Mouse (Mus musculus) bone marrow, adult 2 months (tissue): Measurements from ENCODE around the gene Mllt1. TPM values are rescaled to one million over a fixed set of nuclear protein-coding genes. Genes with fewer than 3 reads are reported as not detected.

ENCODE experiments used
- H3K27ac ChIP-seq: fragments of 200-500 bp; 2 replicates; pipeline ENCODE4 v1.5.1; 2012; ENCODE audit warnings: low read depth, mild to moderate bottlenecking, control low read depth, inconsistent platforms, low read length; ENCODE audit not compliant: control insufficient read depth, poor library complexity, insufficient read depth
- H3K4me1 ChIP-seq: fragments of 200-500 bp; 2 replicates; pipeline ENCODE4 v1.6.1; 2011; ENCODE audit warnings: low read length; ENCODE audit not compliant: control insufficient read depth, insufficient read depth
- H3K4me3 ChIP-seq: fragments of 200-500 bp; replicated peaks from 2 replicates; pipeline ENCODE3; 2011; ENCODE audit warnings: mild to moderate bottlenecking, low read depth, low read length, control low read depth; ENCODE audit not compliant: control insufficient read depth
- CTCF ChIP-seq: fragments of 200-500 bp; IDR thresholded peaks from 2 replicates; pipeline ENCODE4 v1.5.1; 2011; ENCODE audit warnings: low read length, control low read depth; ENCODE audit not compliant: control insufficient read depth, insufficient read depth
- POLR2A ChIP-seq: fragments of 200-500 bp; IDR thresholded peaks from 2 replicates; pipeline ENCODE4 v1.6.1; 2011; ENCODE audit warnings: low read depth, mild to moderate bottlenecking, control low read depth, low read length, borderline replicate concordance; ENCODE audit not compliant: control insufficient read depth
- WGBS: fragments of 180-500 bp; shearing (Covaris S2); methylation state at CpG from one replicate; pipeline ENCODE4 v1.1.7; 2018; 5-methylcytosine and 5-hydroxymethylcytosine counted together
- polyA plus RNA-seq: library from polyadenylated mRNA; stranded (reverse); fragments of >200 nt; gene quantifications from 2 replicates; pipeline ENCODE4 v1.2.4, GENCODE M21; 2011; ENCODE audit warnings: low replicate concordance; ENCODE audit not compliant: missing spikeins, insufficient read depth, insufficient read length

Mllt1 gene
- polyA plus RNA-seq, 1 experiment, result 17.3 TPM

- Histone ChIP-seq H3K4me1 (no peaks in the 10 kb centered on the region), H3K27ac (no peak overlapping the region), H3K4me3 (no peak overlapping the region)
- TF ChIP-seq CTCF (no peak), POLR2A (no peak)
- 92% methylated on average over 13 of the region's 13 CpGs for WGBS
Observed at GRCm38 (mm10) chr17:56849710-56850109, 85.5 kb downstream of the Mllt1 start.

GRCm38 (mm10) chr17:56848785-56849184, 86.4 kb downstream of the Mllt1 start:
- no peak for TF ChIP-seq POLR2A
- no peak for TF ChIP-seq CTCF
- Histone ChIP-seq H3K4me3 (no peak overlapping the region), H3K4me1 (no peaks in the 10 kb centered on the region), H3K27ac (no peak overlapping the region)
- 68% methylated on average over 5 of the region's 5 CpGs for WGBS

GRCm38 (mm10) chr17:56843678-56844077, 91.5 kb downstream of the Mllt1 start:
- 30% methylated on average over 5 of the region's 5 CpGs for WGBS
- Histone ChIP-seq H3K27ac (no peak overlapping the region), H3K4me1 (peaks cover 4% of the 10 kb centered on the region), H3K4me3 (no peak overlapping the region)
- no peak for TF ChIP-seq POLR2A

Other genes with a start within 250 kb of the Mllt1 start
- gene Ndufa11, start 217.6 kb downstream of the Mllt1 start, polyA plus RNA-seq, result 136 and 211 TPM in 2 replicates
- 3.1 and 5.8 TPM in 2 replicates for gene Vmac, start 217.4 kb downstream of the Mllt1 start, polyA plus RNA-seq
- not detected in 2 replicates for gene Nrtn, start 177.9 kb downstream of the Mllt1 start, polyA plus RNA-seq
- 15.8 and 51.0 TPM in 2 replicates for gene Dus3l, start 170.7 kb downstream of the Mllt1 start, polyA plus RNA-seq
- 1.7 and 1.9 TPM in 2 replicates for gene Prr22, start 165.2 kb downstream of the Mllt1 start, polyA plus RNA-seq
- 16.2 and 18.2 TPM in 2 replicates for gene Rfx2, start 104.4 kb downstream of the Mllt1 start, polyA plus RNA-seq
- gene Acsbg2, start 61.0 kb downstream of the Mllt1 start, polyA plus RNA-seq, result not detected in 2 replicates
- 0.92 TPM in 1 of 2 replicates, not detected in the other for gene 1700061G19Rik, start 59.9 kb downstream of the Mllt1 start, polyA plus RNA-seq
- not detected in 2 replicates for gene Acer1, start 46.7 kb upstream of the Mllt1 start, polyA plus RNA-seq
- gene Clpp, start 54.9 kb upstream of the Mllt1 start, polyA plus RNA-seq, result 23.7 and 43.4 TPM in 2 replicates
- gene Alkbh7, start 61.9 kb upstream of the Mllt1 start, polyA plus RNA-seq, result 4.4 and 11.1 TPM in 2 replicates
- gene Pspn, start 64.6 kb upstream of the Mllt1 start, polyA plus RNA-seq, result not detected in 2 replicates
- 74.4 and 116 TPM in 2 replicates for gene Gtf2f1, start 75.9 kb upstream of the Mllt1 start, polyA plus RNA-seq
- not detected in 2 replicates for gene Gm17949, start 76.1 kb upstream of the Mllt1 start, polyA plus RNA-seq
- 56.3 and 56.9 TPM in 2 replicates for gene Khsrp, start 96.1 kb upstream of the Mllt1 start, polyA plus RNA-seq
- not detected in 2 replicates for gene Slc25a41, start 106.2 kb upstream of the Mllt1 start, polyA plus RNA-seq
- 2.4 TPM in 1 of 2 replicates, not detected in the other for gene Crb3, start 123.7 kb upstream of the Mllt1 start, polyA plus RNA-seq
- gene Slc25a23, start 124.4 kb upstream of the Mllt1 start, polyA plus RNA-seq, result 2.8 and 8.1 TPM in 2 replicates
- gene Dennd1c, start 143.1 kb upstream of the Mllt1 start, polyA plus RNA-seq, result 49.6 and 96.5 TPM in 2 replicates
- 0.90 TPM in 1 of 2 replicates, not detected in the other for gene Tubb4a, start 152.4 kb upstream of the Mllt1 start, polyA plus RNA-seq
- 0.75 and 1.6 TPM in 2 replicates for gene Tnfsf9, start 169.9 kb upstream of the Mllt1 start, polyA plus RNA-seq
- gene Cd70, start 214.4 kb upstream of the Mllt1 start, polyA plus RNA-seq, result not detected in 2 replicates